Mouse (Mus musculus): ENCODE data around the gene Tom1l2.

DNA sequence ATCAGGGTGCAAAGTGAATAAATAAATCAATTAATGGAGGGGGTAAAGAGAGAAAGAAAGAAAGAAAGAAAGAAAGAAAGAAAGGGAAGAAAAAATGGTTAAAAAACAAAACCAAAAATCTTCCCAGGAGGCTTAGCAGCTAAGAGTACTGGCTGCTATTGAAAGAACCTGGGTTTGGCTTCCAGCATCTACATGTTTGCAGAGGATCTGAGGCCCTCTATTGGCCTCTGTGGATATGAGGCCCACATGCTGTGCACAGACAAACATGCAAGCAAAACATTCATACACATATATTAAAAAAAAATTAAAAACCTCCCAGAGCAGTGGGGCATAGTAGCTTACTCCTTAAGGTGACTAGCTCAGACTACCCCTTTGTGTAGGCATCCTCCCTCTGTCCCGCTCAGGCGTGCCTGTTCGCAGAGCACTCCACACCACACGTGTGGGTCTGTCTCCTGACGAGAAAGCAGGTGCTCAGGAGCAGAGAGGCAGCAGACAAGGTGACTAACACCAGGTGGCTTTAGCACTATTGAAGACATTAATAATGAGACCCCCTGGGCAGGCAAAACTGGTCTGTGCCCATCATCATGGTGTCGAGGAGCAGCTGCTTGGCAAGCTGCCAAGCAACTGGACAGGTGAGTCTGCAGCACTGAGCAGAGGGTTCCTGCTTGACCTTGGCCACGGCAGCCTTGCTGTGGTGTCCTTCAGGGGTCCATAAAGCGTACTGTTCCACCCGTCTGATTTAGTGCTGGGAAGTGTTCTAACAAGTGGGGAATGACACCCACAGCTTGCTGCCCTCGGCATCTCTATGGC is 33.2 kb downstream of the Tom1l2 start:
- TF ChIP-seq POLR2A (IDR thresholded peaks at IDR 0.05; ENCODE audit: insufficient read length, low read depth) (no peak), MYOG (IDR thresholded peaks at IDR 0.05; ENCODE audit: control insufficient read depth in 1 of 3, insufficient read depth in 1 of 3, insufficient read length in 2 of 3, low read depth in 2 of 3) (no peak), MYOD1 (IDR thresholded peaks at IDR 0.05; ENCODE audit: control insufficient read depth in 1 of 3, insufficient read length in 2 of 3, low read depth in 2 of 3) (peak in 2 of 3 experiments; percentile 6 to 15), MAX (IDR thresholded peaks at IDR 0.05; ENCODE audit: low read depth) (no peak), E2F4 (IDR thresholded peaks at IDR 0.05; ENCODE audit: insufficient read depth) (no peak), CEBPB (IDR thresholded peaks at IDR 0.05; ENCODE audit: insufficient read depth, poor library complexity, severe bottlenecking) (no peak), POLR2AphosphoS2 (IDR thresholded peaks at IDR 0.05; ENCODE audit: insufficient read length, low read depth) (no peak)
